In genomic region chr6:134701211-134701602, GRCm38 (mm10) we compare ENCODE assay signal across 20 mouse cellular contexts.
DNase-seq lines count a peak whose midpoint lies in the region; ATAC-seq and TF ChIP-seq lines count a peak whose summit lies in the region.
"Had no signal": no experiment of that assay in that cellular context is flagged by ENCODE, and none has a peak within 500 bp of the region (broad histone marks: within the 10 kb centered on the region; RNA-seq: fewer than 3 reads in every experiment).

No protein-coding gene starts in this region.

- H3K4me2 ChIP-seq in limb, embryonic 12.5 days, result no peak overlapping the region
- H3K4me2 ChIP-seq in lung, postnatal 0 days (replicated peaks; ENCODE audit: low read depth, low read length), result no peak overlapping the region
- no peak overlapping the region for H3K4me2 ChIP-seq in stomach, embryonic 16.5 days (ENCODE audit: low read depth, low read length)
- H3K4me2 ChIP-seq: embryonic facial prominence, embryonic 15.5 days; heart, embryonic 15.5 days; hindbrain, embryonic 14.5 days; kidney, embryonic 15.5 days had no signal

- intact Hi-C loops in left cerebral cortex, postnatal 14 days (cut with DNase I), result no loop called here

- 93% methylated on average over 6 of the region's 6 CpGs for WGBS in limb, embryonic 12.5 days
- WGBS in limb, embryonic 10.5 days, result 88% methylated on average over 6 of the region's 6 CpGs
- WGBS in lung, postnatal 0 days, result 60% methylated on average over 6 of the region's 6 CpGs
- WGBS in stomach, embryonic 16.5 days, result 64% methylated on average over 6 of the region's 6 CpGs

- no peak for TF ChIP-seq CTCF in lung, postnatal 0 days (IDR thresholded peaks at IDR 0.05)

- peaks cover 9% of the 10 kb centered on the region; the same call in 1 of the 2 replicates for H3K4me1 ChIP-seq in limb, embryonic 12.5 days (replicated peaks)
- H3K4me1 ChIP-seq in limb, embryonic 10.5 days, result no peaks in the 10 kb centered on the region; the same call in 1 of the 2 replicates
- peaks cover 5% of the 10 kb centered on the region; the same call in 1 of the 2 replicates for H3K4me1 ChIP-seq in lung, postnatal 0 days (ENCODE audit: insufficient read depth, low read depth, low read length)
- 0 out of 2 replicates have a peak, but pooled peaks cover 3% of the 10 kb centered on the region for H3K4me1 ChIP-seq in stomach, embryonic 16.5 days (ENCODE audit: control insufficient read depth, insufficient read depth, low read length)
- H3K4me1 ChIP-seq: midbrain, embryonic 10.5 days had no signal

- H3K9me3 ChIP-seq in limb, embryonic 12.5 days, result no peaks in the 10 kb centered on the region
- H3K9me3 ChIP-seq in limb, embryonic 10.5 days (replicated peaks), result no peaks in the 10 kb centered on the region
- no peaks in the 10 kb centered on the region for H3K9me3 ChIP-seq in lung, postnatal 0 days (ENCODE audit: low read length)
- no peaks in the 10 kb centered on the region for H3K9me3 ChIP-seq in stomach, embryonic 16.5 days (replicated peaks; ENCODE audit: control insufficient read depth, low read length)
- H3K9me3 ChIP-seq: embryonic facial prominence, embryonic 15.5 days; heart, embryonic 15.5 days; kidney, embryonic 15.5 days; midbrain, embryonic 10.5 days had no signal

- no peak for TF ChIP-seq EP300 in lung, postnatal 0 days (IDR thresholded peaks at IDR 0.05)

- no peak for ATAC-seq in limb, embryonic 12.5 days (ENCODE audit: insufficient number of reproducible peaks, insufficient read depth, low FRiP score, low TSS enrichment, low read depth)
- peak; percentile 27; the same call in 1 of the 2 replicates for ATAC-seq in lung, postnatal 0 days
- peak; percentile 22 for ATAC-seq in granulocyte monocyte progenitor cell, adult 5-6 weeks (replicated peaks; ENCODE audit: poor library complexity, severe bottlenecking)
- no peak for ATAC-seq in stomach, embryonic 16.5 days (ENCODE audit: insufficient read depth, low FRiP score)
- ATAC-seq in frontal cortex, adult (ENCODE audit: low TSS enrichment), result no peak
- ATAC-seq: midbrain, embryonic 16.5 days had no signal

- no peak overlapping the region for H3K9ac ChIP-seq in limb, embryonic 12.5 days (replicated peaks)
- H3K9ac ChIP-seq in lung, postnatal 0 days (replicated peaks; ENCODE audit: low read depth), result no peak overlapping the region
- H3K9ac ChIP-seq in stomach, embryonic 16.5 days (ENCODE audit: low read length), result no peak overlapping the region
- H3K9ac ChIP-seq: embryonic facial prominence, embryonic 15.5 days; heart, embryonic 15.5 days; hindbrain, embryonic 14.5 days; kidney, embryonic 15.5 days; liver, embryonic 14.5 days had no signal

- 0 out of 2 replicates have a peak overlapping the region, but pooled peaks have one; percentile 41 for H3K27ac ChIP-seq in limb, embryonic 12.5 days
- H3K27ac ChIP-seq in limb, embryonic 10.5 days, result no peak overlapping the region
- peak overlapping the region; percentile 86 for H3K27ac ChIP-seq in lung, postnatal 0 days (ENCODE audit: low read length)
- H3K27ac ChIP-seq in stomach, embryonic 16.5 days (ENCODE audit: low read length), result peak overlapping the region; percentile 71
- H3K27ac ChIP-seq: hindbrain, embryonic 14.5 days; liver, embryonic 14.5 days; midbrain, embryonic 10.5 days had no signal

- H3K36me3 ChIP-seq in limb, embryonic 12.5 days, result no peaks in the 10 kb centered on the region
- H3K36me3 ChIP-seq in limb, embryonic 10.5 days, result no peaks in the 10 kb centered on the region
- H3K36me3 ChIP-seq in lung, postnatal 0 days (ENCODE audit: insufficient read depth, low read length), result no peaks in the 10 kb centered on the region
- H3K36me3 ChIP-seq in stomach, embryonic 16.5 days (ENCODE audit: control insufficient read depth, insufficient read depth, low read length), result no peaks in the 10 kb centered on the region
- H3K36me3 ChIP-seq: embryonic facial prominence, embryonic 15.5 days; heart, embryonic 15.5 days; kidney, embryonic 15.5 days; midbrain, embryonic 10.5 days had no signal

- DNase-seq in limb, embryonic 10.5 days (ENCODE audit: low spot score), result no peak
- no peak for DNase-seq in lung, postnatal 0 days (ENCODE audit: low spot score)
- DNase-seq in lung, postnatal 4 days, result no peak
- no peak for DNase-seq in left cerebral cortex, postnatal 14 days (ENCODE audit: low spot score in 2 of 2)
- DNase-seq: cerebellum, adult 9-10 months; gastrocnemius, postnatal 14 days; left cerebral cortex, postnatal 4 days; thymus, adult 18-20 months had no signal

- H3K4me3 ChIP-seq in limb, embryonic 12.5 days (replicated peaks), result no peak overlapping the region
- no peak overlapping the region for H3K4me3 ChIP-seq in limb, embryonic 10.5 days
- H3K4me3 ChIP-seq in lung, postnatal 0 days (ENCODE audit: low read depth, low read length), result no peak overlapping the region
- no peak overlapping the region for H3K4me3 ChIP-seq in stomach, embryonic 16.5 days (replicated peaks; ENCODE audit: low read length)
- H3K4me3 ChIP-seq: embryonic facial prominence, embryonic 15.5 days; heart, embryonic 15.5 days; kidney, embryonic 15.5 days; midbrain, embryonic 10.5 days; myocyte had no signal

- no peaks in the 10 kb centered on the region for H3K27me3 ChIP-seq in limb, embryonic 12.5 days
- H3K27me3 ChIP-seq in limb, embryonic 10.5 days (ENCODE audit: low read depth, poor library complexity, severe bottlenecking), result no peaks in the 10 kb centered on the region
- H3K27me3 ChIP-seq in lung, postnatal 0 days (replicated peaks; ENCODE audit: insufficient read depth, low read length), result no peaks in the 10 kb centered on the region
- H3K27me3 ChIP-seq in stomach, embryonic 16.5 days (ENCODE audit: control insufficient read depth, insufficient read depth, low read length), result no peaks in the 10 kb centered on the region
- H3K27me3 ChIP-seq: embryonic facial prominence, embryonic 15.5 days; heart, embryonic 15.5 days; kidney, embryonic 15.5 days had no signal

Comparison
In these comparisons a context has a peak if more than half of its experiments do, and no peak if none do; other contexts are left out.
1. ATAC-seq: peak in lung, postnatal 0 days (single experiment) and granulocyte monocyte progenitor cell, adult 5-6 weeks (single experiment); none in limb, embryonic 12.5 days (single experiment), stomach, embryonic 16.5 days (single experiment) and frontal cortex, adult (single experiment).